Mouse (Mus musculus) neural tube, postnatal 0 days (tissue): Measurements from ENCODE around the gene Vmn1r6. TPM values are rescaled to one million over a fixed set of nuclear protein-coding genes. Genes with fewer than 3 reads are reported as not detected.

Experiments used
- polyA plus RNA-seq: library from polyadenylated mRNA; unstranded; fragments of >200 nt; fragmentation: Nextera tagmentation; extraction: Ambion mirVana; gene quantifications from 2 replicates; pipeline ENCODE4 v1.2.1, GENCODE M21; 2015

Gene Vmn1r6
- polyA plus RNA-seq: not detected in 2 replicates

GRCm38 (mm10) chr6:56996943-56997342 is at the start of gene Vmn1r6:
Gene Vmn1r6, plus strand, starts transcription at chr6:56997243.

GRCm38 (mm10) chr6:56969973-56970372 is 27.1 kb upstream of the Vmn1r6 start, which contains the start of gene Vmn1r5:
Gene Vmn1r5, plus strand, starts transcription at chr6:56970273.

GRCm38 (mm10) chr6:57025224-57025623 is 28.2 kb downstream of the Vmn1r6 start, which contains the start of gene Vmn1r7:
Gene Vmn1r7, minus strand, starts transcription at chr6:57025324.

GRCm38 (mm10) chr6:57031984-57032383 is 34.9 kb downstream of the Vmn1r6 start, which contains the start of gene Vmn1r8:
Gene Vmn1r8, plus strand, starts transcription at chr6:57032284.

Other genes with a start within 250 kb of the Vmn1r6 start
- gene Kbtbd2, start 199.4 kb upstream of the Vmn1r6 start, polyA plus RNA-seq: 18.2 and 20.2 TPM in 2 replicates
- 44.7 and 46.4 TPM in 2 replicates for gene Fkbp9, start 165.2 kb upstream of the Vmn1r6 start, polyA plus RNA-seq
- gene Nt5c3, start 73.3 kb upstream of the Vmn1r6 start, polyA plus RNA-seq: 136 and 147 TPM in 2 replicates
- 0.43 and 0.45 TPM in 2 replicates for gene Vmn1r4, start 73.2 kb upstream of the Vmn1r6 start, polyA plus RNA-seq
- gene Vmn1r5, start 27.0 kb upstream of the Vmn1r6 start, polyA plus RNA-seq: not detected in 2 replicates
- gene Vmn1r7, start 28.1 kb downstream of the Vmn1r6 start, polyA plus RNA-seq: not detected in 2 replicates
- gene Vmn1r8, start 35.0 kb downstream of the Vmn1r6 start, polyA plus RNA-seq: not detected in 2 replicates
- not detected in 2 replicates for gene Vmn1r9, start 69.5 kb downstream of the Vmn1r6 start, polyA plus RNA-seq
- gene Vmn1r10, start 112.2 kb downstream of the Vmn1r6 start, polyA plus RNA-seq: not detected in 2 replicates
- gene Vmn1r11, start 136.2 kb downstream of the Vmn1r6 start, polyA plus RNA-seq: not detected in 2 replicates
- not detected in 2 replicates for gene Vmn1r12, start 159.7 kb downstream of the Vmn1r6 start, polyA plus RNA-seq
- gene Vmn1r13, start 206.0 kb downstream of the Vmn1r6 start, polyA plus RNA-seq: not detected in 2 replicates
- gene Vmn1r14, start 234.4 kb downstream of the Vmn1r6 start, polyA plus RNA-seq: not detected in 2 replicates